ENCODE assay signal across 9 mouse cellular contexts in the genomic region with DNA sequence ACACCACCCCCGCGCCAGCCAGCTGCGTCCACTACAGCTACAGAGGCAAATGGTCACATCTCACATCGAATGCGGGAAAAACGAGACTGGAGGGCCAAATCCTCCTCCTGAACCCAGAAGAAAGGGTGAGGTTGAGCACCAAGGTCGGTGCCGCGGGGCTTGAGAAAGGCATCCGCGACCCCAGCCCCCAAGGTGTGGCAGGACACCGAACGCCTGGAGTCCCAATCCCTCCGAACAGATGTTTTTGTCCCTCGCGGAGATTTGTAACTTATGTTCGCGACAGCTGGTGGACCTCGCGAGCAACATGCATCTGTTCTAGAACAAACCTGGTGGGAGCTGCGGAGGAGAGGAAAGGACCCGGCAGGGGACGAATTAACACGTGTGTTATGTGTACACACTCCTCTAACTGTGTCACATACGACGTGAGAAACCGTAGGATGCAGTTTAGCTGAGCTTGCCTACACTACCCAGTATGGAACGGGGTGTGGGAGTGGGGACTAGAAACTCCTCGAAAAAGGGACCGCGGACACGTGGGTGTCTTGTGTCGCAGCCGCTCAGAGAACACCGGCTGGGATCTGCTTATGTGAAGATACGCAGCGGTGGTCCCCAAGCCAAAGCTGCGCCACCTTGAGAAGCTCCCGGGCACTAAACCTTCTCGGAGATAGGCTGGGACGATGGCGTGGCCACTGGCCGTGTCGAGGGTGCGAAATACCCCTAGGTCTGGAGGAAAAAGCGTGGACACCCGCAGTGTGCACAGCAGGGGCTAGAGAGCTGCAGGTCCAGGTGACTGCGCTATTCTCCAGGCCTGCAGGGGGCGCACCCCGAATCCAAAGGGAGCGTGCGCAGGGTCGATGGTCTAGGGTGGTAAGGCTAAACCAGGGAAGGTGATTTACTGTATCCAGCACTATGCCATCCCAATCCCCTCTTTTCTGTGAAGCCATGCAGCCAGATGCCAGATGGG. TPM values are rescaled to one million over a fixed set of nuclear protein-coding genes. Genes with fewer than 3 reads are reported as not detected.
DNase-seq lines count a peak whose midpoint lies in the region; ATAC-seq lines count a peak whose summit lies in the region.
"Had no signal": no experiment of that assay in that cellular context is flagged by ENCODE, and none has a peak within 500 bp of the region (broad histone marks: within the 10 kb centered on the region; RNA-seq: fewer than 3 reads in every experiment).

No protein-coding gene starts in this region.

- H3K27ac ChIP-seq in intestine, embryonic 15.5 days: no peak overlapping the region
- no peak overlapping the region for H3K27ac ChIP-seq in stomach, embryonic 15.5 days

- 0 out of 2 replicates have a peak, but pooled peaks cover 3% of the 10 kb centered on the region for H3K4me1 ChIP-seq in intestine, embryonic 15.5 days (replicated peaks)
- peaks cover 7% of the 10 kb centered on the region; the same call in 1 of the 2 replicates for H3K4me1 ChIP-seq in stomach, embryonic 15.5 days

- intact Hi-C loops in gastrocnemius, postnatal 14 days (cut with DNase I; ENCODE audit: low total_unique reads): no loop called here
- intact Hi-C loops in left cerebral cortex, postnatal 36 days (cut with DNase I): no loop called here

- H3K9ac ChIP-seq in intestine, embryonic 15.5 days: no peak overlapping the region
- no peak overlapping the region for H3K9ac ChIP-seq in stomach, embryonic 15.5 days

- H3K27me3 ChIP-seq in intestine, embryonic 15.5 days (replicated peaks): peaks cover 57% of the 10 kb centered on the region
- H3K27me3 ChIP-seq in stomach, embryonic 15.5 days (replicated peaks): peaks cover 50% of the 10 kb centered on the region

- ATAC-seq in intestine, embryonic 15.5 days: peak; percentile 45
- no peak for ATAC-seq in stomach, embryonic 15.5 days (ENCODE audit: insufficient read depth, low FRiP score, low read depth)

- H3K4me3 ChIP-seq in intestine, embryonic 15.5 days (replicated peaks): no peak overlapping the region
- peak overlapping the region; percentile 17 for H3K4me3 ChIP-seq in stomach, embryonic 15.5 days (replicated peaks)
- H3K4me3 ChIP-seq: erythroblast, embryonic 14.5 days had no signal

- peak; percentile 22 for DNase-seq in gastrocnemius, postnatal 10 days
- DNase-seq in gastrocnemius, postnatal 14 days: no peak
- peak; percentile 21 for DNase-seq in right cerebral cortex, postnatal 4 days
- no peak for DNase-seq in right cerebral cortex, adult 18-20 months
- no peak for DNase-seq in left cerebral cortex, postnatal 36 days (ENCODE audit: low spot score in 2 of 2)
- DNase-seq in cerebellum, adult 11 months: no peak

- H3K4me2 ChIP-seq in intestine, embryonic 15.5 days (replicated peaks): peak overlapping the region; percentile 22
- peak overlapping the region; percentile 43 for H3K4me2 ChIP-seq in stomach, embryonic 15.5 days

- 5% methylated on average over 53 of the region's 53 CpGs for WGBS in intestine, embryonic 15.5 days
- WGBS in stomach, embryonic 15.5 days: 3% methylated on average over 53 of the region's 53 CpGs

- H3K9me3 ChIP-seq in intestine, embryonic 15.5 days: no peaks in the 10 kb centered on the region
- no peaks in the 10 kb centered on the region for H3K9me3 ChIP-seq in stomach, embryonic 15.5 days

- no peaks in the 10 kb centered on the region for H3K36me3 ChIP-seq in intestine, embryonic 15.5 days
- no peaks in the 10 kb centered on the region for H3K36me3 ChIP-seq in stomach, embryonic 15.5 days

RNA-seq across cellular contexts. Expression of gene Nkx6-1, which starts 16.8 kb away (rescaled TPM):
- under 1 TPM in 1 of 2 experiments, not detected in 1; 0.07 TPM for total RNA-seq in gastrocnemius, postnatal 10 days (2021)
- total RNA-seq in gastrocnemius, postnatal 14 days (2021): not detected
- 1.5 and 1.9 TPM in 2 replicates for polyA plus RNA-seq in intestine, embryonic 15.5 days (2015; fragmentation: Nextera tagmentation; extraction: Ambion mirVana)
- 5.2 and 7.9 TPM in 2 replicates for polyA plus RNA-seq in stomach, embryonic 15.5 days (2015; fragmentation: Nextera tagmentation; extraction: Ambion mirVana)
- total RNA-seq in left cerebral cortex, postnatal 36 days (2021): under 1 TPM; 0.11 to 0.32 TPM
- polyA plus RNA-seq: erythroblast, embryonic 14.5 days had no signal

Comparison
In these comparisons a context has a peak if more than half of its experiments do, and no peak if none do; other contexts are left out.
1. DNase-seq: peak in gastrocnemius, postnatal 10 days (single experiment) and right cerebral cortex, postnatal 4 days (single experiment); none in gastrocnemius, postnatal 14 days (single experiment), right cerebral cortex, adult 18-20 months (single experiment), left cerebral cortex, postnatal 36 days (0 of 2) and cerebellum, adult 11 months (single experiment).